Mouse (Mus musculus) thymus, adult 2 months (tissue): ENCODE measurements around the gene Duoxa1.

Experiments used
- CTCF ChIP-seq: fragments of 200-500 bp; IDR thresholded peaks from 2 replicates; pipeline ENCODE4 v1.5.1; 2012; ENCODE audit warnings: mild to moderate bottlenecking, control low read depth, low read length, moderate library complexity, borderline replicate concordance; ENCODE audit not compliant: control insufficient read depth, poor library complexity, insufficient read depth; ENCODE audit errors: extremely low read depth
- POLR2A ChIP-seq: fragments of 200-500 bp; IDR thresholded peaks from 2 replicates; pipeline ENCODE4 v1.6.1; 2012; ENCODE audit warnings: mild to moderate bottlenecking, low read length, control low read depth, moderate library complexity; ENCODE audit not compliant: control insufficient read depth, poor library complexity, insufficient read depth; ENCODE audit errors: extremely low read depth

GRCm38 (mm10) chr2:122266407-122267193, 46.9 kb downstream of the Duoxa1 start:
- no peak for TF ChIP-seq POLR2A
- no peak for TF ChIP-seq CTCF
